In the genomic region with DNA sequence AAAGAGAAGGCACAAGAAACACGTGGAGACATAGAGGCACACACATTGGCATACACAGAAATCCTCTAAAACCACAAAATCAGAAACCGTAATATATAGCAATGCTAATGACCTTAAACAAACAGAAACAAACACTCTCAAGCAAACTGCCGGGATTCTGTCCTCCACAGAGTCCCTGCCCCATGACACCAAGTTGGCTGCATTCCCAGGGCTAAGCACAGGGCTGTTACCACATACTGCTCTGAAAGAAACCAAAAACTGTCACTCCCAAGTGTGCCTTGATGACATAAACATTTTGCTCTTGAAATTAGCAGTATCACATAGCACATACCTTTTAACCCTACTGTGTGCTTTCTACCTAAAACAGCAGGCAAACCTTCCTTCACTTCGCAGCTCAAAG, we compare ENCODE assay signal across 8 mouse cellular contexts.
DNase-seq lines count a peak whose midpoint lies in the region; ATAC-seq lines count a peak whose summit lies in the region.
"Had no signal": no experiment of that assay in that cellular context is flagged by ENCODE, and none has a peak within 500 bp of the region (broad histone marks: within the 10 kb centered on the region; RNA-seq: fewer than 3 reads in every experiment).

No protein-coding gene starts in this region.

- DNase-seq in right cerebral cortex, postnatal 14 days: peak; percentile 15
- DNase-seq in right cerebral cortex, adult 2 months (ENCODE audit: low spot score in 2 of 2): no peak
- DNase-seq in ovary, postnatal 36 days (ENCODE audit: low spot score): peak; percentile 57
- no peak for DNase-seq in thymus, postnatal 14 days
- DNase-seq in right cerebral cortex, adult 18-20 months: no peak

- WGBS in embryonic facial prominence, embryonic 15.5 days: 35% methylated on average over 4 of the region's 4 CpGs
- WGBS in kidney, embryonic 16.5 days: 50% methylated on average over 4 of the region's 4 CpGs

- no peak overlapping the region for H3K9ac ChIP-seq in embryonic facial prominence, embryonic 15.5 days
- H3K9ac ChIP-seq in kidney, embryonic 16.5 days (replicated peaks; ENCODE audit: low read length): no peak overlapping the region
- H3K9ac ChIP-seq: midbrain, embryonic 15.5 days had no signal

- peaks cover 6% of the 10 kb centered on the region for H3K4me1 ChIP-seq in embryonic facial prominence, embryonic 15.5 days
- peaks cover 3% of the 10 kb centered on the region; the same call in 1 of the 2 replicates for H3K4me1 ChIP-seq in kidney, embryonic 16.5 days (ENCODE audit: insufficient read depth, low read length)

- peak; percentile 73 for ATAC-seq in embryonic facial prominence, embryonic 15.5 days (ENCODE audit: insufficient number of reproducible peaks, low FRiP score, low TSS enrichment, low read depth)
- peak; percentile 67; the same call in 1 of the 2 replicates for ATAC-seq in kidney, embryonic 16.5 days (ENCODE audit: low FRiP score, low TSS enrichment)
- ATAC-seq: midbrain, embryonic 15.5 days had no signal

- H3K4me2 ChIP-seq in embryonic facial prominence, embryonic 15.5 days (replicated peaks): no peak overlapping the region
- no peak overlapping the region for H3K4me2 ChIP-seq in kidney, embryonic 16.5 days (replicated peaks; ENCODE audit: low read depth, low read length)
- H3K4me2 ChIP-seq: midbrain, embryonic 15.5 days had no signal

- H3K4me3 ChIP-seq in embryonic facial prominence, embryonic 15.5 days (replicated peaks): no peak overlapping the region
- no peak overlapping the region for H3K4me3 ChIP-seq in kidney, embryonic 16.5 days (ENCODE audit: low read length)
- H3K4me3 ChIP-seq: midbrain, embryonic 15.5 days had no signal

- no peaks in the 10 kb centered on the region for H3K9me3 ChIP-seq in embryonic facial prominence, embryonic 15.5 days (replicated peaks)
- no peaks in the 10 kb centered on the region for H3K9me3 ChIP-seq in kidney, embryonic 16.5 days (ENCODE audit: low read length)
- H3K9me3 ChIP-seq: midbrain, embryonic 15.5 days had no signal

- no peaks in the 10 kb centered on the region for H3K36me3 ChIP-seq in embryonic facial prominence, embryonic 15.5 days
- H3K36me3 ChIP-seq in kidney, embryonic 16.5 days (ENCODE audit: insufficient read depth, low read length): no peaks in the 10 kb centered on the region
- H3K36me3 ChIP-seq: midbrain, embryonic 15.5 days had no signal

- H3K27me3 ChIP-seq in embryonic facial prominence, embryonic 15.5 days: no peaks in the 10 kb centered on the region
- no peaks in the 10 kb centered on the region for H3K27me3 ChIP-seq in kidney, embryonic 16.5 days (ENCODE audit: insufficient read depth, low read length)
- H3K27me3 ChIP-seq: midbrain, embryonic 15.5 days had no signal

- no peak overlapping the region for H3K27ac ChIP-seq in embryonic facial prominence, embryonic 15.5 days (replicated peaks)
- H3K27ac ChIP-seq in kidney, embryonic 16.5 days (ENCODE audit: low read length): no peak overlapping the region
- H3K27ac ChIP-seq: midbrain, embryonic 15.5 days had no signal

Comparison
In these comparisons a context has a peak if more than half of its experiments do, and no peak if none do; other contexts are left out.
1. DNase-seq: peak in right cerebral cortex, postnatal 14 days (single experiment) and ovary, postnatal 36 days (single experiment); none in right cerebral cortex, adult 2 months (0 of 2), thymus, postnatal 14 days (single experiment) and right cerebral cortex, adult 18-20 months (single experiment).